Mouse (Mus musculus) lung, postnatal 10 days (tissue): ENCODE data around the gene Pcsk5.
A peak's percentile ranks its signal among the peaks of the same experiment; 100 is the strongest.

Source experiments
- DNase-seq: peaks from one replicate; pipeline ENCODE4 v3.0.0; 2021

Gene Pcsk5

DNA sequence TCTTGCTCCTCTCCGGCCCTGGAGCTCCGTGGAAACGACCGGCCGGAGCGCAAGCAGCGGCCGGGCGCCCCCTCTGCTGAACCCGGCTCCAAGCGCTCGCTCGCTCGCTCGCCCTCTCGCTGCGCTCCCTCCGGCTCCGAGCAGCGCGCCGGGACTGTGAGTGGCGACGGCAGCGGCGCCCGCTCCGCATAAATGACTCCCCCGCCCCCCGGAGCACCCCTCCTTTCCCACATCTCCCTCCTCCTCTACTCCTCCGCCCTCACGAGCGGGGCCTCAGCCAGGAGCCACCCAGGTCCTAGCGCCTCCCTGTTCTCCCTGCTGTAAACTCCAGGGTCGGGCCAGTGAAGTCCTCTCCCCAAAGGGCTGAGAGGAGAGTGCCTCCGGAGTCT is at the start of gene Pcsk5:
Gene Pcsk5, minus strand, starts transcription at position 162 of the 389 bp plus-strand sequence.
- peak; percentile 94 for DNase-seq

DNA sequence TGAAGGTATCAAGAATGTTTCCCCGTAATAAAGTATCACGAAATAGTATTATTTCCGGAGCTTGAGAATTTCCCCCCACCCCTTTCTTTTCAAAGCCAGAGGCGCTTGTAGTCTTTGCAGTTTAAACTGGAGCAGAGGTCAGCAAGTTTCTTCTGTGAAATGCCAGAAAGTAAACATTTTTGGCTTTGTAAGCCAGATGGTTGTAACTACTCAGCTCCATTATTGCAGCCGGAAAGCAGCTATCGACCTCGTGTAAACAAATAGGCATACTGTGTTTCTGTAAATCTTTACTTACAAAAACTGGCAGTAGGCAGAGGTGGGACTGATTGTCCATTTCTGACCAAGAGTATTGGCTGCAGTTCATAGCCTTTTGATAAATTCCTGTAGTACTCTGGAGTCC is 38.4 kb upstream of the Pcsk5 start:
- DNase-seq: peak; percentile 34

DNA sequence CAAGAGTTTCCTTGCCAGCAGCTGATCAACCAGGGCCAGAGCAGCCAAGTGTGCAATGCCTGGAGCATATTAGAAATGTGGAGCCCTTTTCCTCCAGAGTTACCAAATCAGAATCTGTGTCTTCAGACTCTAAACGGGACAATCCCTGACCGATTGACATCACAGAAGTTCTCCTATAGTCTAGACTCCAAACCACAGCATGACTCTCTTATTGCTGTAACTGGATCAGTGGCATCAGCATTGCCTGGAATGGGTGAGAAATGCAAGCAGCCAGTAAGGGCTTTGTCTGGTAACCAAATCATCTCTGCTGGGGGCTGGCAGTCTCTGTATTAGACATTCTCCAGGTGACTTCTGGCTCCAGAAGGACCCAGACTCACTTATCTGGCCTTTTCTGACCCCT is 37.0 kb upstream of the Pcsk5 start:
- DNase-seq: peak; percentile 28

DNA sequence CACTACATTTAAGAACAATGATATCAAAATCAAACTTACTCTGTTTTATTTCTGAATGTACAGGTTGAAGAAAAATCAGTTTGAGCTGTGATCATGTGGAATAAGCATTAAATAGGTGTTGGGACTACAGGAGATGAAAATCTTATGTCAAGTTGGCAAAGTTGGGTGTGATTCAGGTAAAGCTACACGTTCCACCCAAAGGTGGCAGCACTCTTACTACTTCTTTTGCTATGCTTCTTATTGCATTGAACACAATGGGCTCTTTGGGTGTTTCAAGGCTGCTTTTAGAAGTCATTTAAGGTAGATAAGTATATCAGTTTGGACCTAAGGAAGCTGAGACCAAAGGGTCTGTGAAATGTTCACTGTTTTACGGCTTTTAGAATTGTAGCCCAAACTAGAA is 36.3 kb upstream of the Pcsk5 start:
- DNase-seq: no peak

DNA sequence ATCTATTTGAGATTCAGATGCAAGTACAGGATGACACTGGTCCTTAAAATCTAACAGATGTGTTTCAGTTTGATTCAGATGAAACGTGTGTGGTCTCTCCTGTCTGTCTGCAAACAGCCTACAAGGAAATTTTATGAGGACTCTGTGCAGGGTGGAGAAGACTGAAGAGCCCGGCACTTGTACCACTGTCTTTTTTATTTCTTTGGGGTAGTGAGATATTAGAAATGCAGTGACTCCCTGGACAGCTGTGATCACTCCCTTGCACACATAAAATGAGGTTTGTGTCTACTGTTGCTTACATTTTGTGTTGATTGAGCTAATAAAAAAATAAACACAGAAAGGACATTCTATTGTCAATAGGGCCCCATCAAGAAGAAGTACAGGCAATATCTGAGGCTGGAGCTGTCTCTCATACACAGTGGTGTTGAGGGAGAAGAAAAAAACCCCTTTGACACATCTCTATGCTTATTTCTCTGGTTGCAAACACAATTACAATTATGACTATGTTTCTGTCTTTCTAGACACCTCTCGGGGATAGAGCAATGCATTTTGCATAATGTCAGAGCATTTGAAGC is 29.0 kb upstream of the Pcsk5 start:
- no peak for DNase-seq

DNA sequence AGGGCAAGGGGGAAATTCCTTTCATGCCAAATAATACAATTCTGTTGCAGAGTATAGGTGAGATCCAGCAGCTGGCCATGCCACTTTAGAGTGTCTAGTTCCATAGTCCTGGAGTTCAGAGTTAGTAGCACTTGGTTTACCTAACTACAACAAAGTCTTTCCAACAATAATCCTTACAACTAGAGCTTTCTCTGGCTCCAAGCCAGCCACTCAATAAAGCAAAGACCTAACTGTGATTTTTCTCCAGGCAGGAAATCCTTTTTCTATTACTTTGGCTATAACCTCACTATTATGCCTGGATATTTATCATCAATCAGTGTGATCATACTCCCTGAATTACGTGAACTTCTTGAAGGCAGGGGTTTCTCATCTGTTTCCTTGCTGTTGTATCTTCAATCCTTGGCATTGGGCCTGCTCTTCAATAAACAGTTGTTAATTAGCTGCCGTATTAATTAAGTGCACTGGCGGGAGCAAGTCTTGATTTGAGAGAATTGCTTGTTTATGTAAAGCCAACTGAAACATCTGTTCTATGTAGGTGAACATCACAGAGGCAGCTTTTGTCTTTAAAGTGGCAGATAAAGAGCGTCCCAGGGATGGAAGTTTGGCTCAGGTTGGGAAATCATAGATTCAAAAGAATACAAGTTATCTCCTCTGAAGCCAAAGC is 23.1 kb upstream of the Pcsk5 start:
- DNase-seq: no peak

DNA sequence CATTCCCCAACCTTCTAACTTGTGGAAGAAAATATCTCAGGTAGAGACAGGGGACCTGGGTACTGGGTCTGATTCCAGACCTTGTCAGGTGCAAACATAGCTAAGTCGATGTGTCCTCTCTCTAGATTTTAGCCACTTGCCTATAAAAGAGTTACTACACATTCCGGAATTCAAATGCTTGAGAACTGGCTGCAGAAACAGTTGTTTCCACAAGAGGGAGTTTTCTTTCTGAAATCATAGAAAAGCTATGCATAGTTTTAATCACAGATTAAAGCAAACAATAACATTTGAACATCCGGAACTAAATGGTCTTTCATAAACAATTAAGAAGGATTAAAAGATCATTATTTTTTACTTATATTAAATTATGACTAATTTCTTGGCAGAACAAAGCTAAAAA is 19.3 kb upstream of the Pcsk5 start:
- peak; percentile 54 for DNase-seq

DNA sequence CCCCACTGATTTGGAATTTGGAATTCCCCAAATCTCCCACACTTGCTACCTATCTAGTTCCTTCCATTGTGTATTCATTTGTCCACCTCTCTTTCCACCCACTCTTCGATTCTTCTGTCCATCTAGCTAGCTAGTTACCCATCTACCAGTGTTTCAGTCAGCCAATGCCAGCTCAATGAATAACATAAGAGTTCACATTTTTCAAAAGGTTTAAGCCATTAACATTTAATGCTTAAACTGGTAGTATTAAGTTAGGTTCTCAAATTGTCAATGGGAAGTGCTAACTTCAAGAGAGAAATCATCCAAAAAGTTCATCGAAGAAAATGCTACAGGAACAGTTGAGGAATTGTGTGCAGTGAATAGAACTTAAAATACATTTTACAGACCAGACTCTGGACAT is 11.0 kb upstream of the Pcsk5 start:
- DNase-seq: no peak

DNA sequence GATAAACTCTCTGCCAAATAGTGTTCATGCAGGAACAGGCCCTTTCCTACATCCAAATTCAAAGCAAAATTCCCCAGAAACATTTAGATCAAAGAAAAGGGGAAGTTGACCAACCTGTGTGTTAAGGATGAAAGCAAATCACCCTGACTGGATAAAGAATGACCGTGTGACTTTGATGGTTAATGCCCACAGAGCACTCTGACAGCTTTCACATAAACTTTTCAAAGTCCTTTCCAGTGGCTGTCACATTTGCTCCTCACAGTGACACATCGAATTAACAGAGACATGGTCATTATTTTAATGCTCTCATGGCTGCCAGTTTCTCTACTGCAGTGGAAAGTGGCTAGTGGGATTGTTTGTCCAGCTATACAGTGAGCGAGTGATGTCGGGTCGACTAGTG is 8.5 kb upstream of the Pcsk5 start:
- DNase-seq: no peak

DNA sequence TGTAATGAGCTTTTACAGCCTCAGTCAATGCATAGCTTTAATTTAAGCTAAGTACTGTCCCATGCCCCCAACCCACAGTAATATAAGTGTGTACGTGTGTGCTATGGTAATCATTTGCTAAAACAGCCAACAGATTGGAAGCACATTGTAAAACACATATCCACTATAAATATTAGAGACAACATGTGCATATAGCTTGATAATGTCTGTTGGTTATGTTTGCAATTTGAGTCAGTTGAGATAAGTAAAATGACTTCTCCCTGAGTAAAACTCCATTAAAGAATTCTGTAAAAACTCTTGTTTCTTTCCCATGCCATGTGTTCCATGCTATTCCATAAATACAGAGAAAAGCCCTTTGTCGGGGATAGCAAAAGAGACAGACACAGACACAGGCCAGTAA is 4.2 kb upstream of the Pcsk5 start:
- no peak for DNase-seq

DNA sequence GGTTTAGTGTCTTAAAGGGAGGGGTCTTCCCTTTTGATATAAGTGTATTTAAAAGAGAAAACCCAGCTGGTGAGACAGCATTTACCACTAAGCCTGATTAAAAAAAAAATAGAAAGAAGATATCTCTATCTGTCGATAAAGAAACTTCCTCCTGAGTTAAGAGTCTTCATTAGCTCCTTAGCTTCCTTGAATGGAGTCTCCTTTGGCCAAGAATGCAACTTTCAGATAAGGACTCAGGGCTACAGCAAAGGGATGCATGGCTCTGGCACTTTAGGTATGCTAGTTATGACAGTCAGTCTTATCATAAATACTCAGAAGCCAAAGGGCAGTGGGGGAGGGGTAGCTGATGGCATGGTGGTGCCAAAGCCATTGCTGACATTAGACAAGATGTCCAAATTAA is 2.4 kb upstream of the Pcsk5 start:
- peak; percentile 16 for DNase-seq

DNA sequence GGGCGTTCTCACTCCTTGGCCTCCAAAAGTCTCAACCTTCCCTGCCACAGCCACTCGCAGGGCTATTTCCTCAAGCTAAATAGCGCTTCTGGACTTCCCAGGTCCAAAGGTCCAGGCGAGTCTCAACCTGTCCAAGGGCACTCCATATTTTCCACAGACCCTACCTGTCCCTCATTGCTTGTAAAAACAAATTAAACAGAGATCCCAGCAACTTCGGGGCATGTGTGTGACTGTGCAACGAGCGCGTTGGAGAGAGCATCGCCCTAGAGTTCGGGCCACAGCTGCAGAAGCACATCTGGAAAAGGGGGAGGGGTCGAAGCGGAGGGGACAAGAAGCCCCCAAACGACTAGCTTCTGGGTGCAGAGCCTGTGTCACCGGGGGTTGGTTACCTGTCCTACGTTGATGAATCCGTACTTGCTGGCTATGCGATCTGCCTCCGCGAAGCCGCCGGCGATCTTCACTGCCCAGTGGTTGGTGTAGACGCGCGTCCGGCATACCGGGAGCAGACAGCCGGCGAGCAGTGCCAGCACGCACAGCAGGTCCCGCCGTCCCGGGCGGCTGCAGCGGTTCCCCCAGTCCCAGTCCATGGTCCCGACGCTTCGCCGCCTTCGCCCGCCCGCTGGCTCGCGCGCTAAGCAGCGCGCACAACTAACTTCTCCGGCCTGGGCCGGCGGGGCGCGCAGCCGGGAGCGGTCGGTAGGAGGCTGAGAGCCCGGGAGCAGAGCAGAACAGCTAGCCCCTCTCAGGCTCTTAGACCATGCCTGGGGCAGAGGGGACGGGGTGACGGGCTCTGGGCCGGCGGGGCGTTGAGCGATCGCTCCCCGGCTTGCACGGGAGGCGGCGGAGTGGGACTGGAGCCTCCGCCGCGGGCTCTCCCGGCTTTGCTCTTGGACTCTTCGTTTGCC is 614 bp downstream of the Pcsk5 start:
- peak; percentile 64 for DNase-seq

DNA sequence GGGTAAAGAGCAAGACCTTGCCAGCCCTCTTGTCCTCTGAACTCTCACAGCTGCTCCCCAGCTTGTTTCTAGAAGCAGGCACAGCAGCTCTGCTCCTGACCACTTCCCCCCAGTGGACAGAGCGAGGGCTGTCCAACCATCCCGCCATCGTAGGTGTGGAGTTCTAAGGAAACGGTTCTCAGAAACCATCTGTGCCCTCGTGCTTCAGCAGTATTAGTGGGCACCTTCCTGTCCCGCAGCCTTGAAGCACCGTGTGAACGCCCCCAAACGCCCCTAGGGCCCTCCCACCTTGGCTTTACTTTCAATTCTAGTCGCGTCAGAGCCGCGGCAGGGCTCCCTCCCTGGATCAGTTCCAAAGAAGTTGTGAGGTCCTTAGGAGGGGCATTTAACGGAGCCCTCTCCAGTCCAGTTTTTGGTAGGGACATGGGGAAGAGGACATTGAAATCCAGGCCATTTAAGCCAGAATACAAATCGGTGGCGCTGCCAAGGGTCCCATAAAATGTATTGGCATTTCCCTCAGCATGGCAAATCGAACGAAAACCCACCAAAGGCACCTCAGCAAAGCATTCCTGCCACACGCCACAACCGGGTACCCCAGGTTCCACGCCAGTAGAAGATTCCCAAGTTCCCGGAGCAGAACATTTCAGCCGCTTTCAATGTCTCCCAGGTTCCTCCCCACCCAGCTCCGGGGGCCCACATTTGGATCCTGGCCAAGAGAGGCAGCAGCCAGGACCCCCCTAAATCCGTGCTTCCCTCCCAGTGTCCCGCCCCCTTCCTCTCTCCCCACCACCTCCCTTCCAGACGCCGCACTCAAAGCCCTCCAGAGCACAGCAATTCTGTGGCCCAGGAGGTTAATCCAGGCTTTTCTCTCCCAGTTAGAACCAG is 1.5 kb downstream of the Pcsk5 start:
- peak; percentile 78 for DNase-seq

DNA sequence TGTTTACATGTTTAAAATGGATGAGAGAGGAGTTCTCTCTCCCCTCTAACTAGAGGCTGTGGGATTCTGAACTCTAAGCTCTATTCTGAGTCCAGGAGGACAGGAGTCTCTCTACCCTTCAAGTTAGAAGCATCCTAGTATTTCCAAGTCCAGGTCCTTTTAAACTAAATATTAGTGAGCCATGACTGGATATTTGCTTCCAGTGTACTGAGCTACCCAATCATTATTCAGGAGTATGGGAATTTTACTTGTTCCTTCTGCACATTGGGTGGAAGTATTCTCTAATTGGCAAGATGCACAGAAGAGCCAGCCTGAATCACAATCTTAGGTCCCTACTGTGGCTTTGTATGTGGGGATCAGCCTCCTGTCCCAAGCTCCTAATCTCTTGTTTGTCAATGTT is 2.5 kb downstream of the Pcsk5 start:
- no peak for DNase-seq

DNA sequence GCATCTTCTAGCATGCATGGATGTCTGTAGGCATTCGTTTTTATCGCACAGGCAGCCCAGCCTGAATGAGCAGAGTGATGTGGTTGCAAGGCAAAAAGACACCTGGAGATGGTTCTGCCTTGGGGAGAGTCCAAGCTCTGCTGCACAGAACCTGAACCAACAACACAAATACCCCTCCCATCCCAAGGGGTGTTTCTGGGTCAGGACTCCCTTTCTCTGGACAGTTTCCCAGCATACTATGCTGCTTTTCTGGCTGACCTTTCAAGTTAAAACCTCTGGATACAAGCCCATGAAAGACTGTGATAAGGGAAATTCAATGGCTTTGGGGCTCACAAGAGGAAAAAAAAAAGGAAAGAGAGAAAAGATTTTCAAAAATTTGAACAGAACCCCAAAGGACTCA is 6.1 kb downstream of the Pcsk5 start:
- no peak for DNase-seq

DNA sequence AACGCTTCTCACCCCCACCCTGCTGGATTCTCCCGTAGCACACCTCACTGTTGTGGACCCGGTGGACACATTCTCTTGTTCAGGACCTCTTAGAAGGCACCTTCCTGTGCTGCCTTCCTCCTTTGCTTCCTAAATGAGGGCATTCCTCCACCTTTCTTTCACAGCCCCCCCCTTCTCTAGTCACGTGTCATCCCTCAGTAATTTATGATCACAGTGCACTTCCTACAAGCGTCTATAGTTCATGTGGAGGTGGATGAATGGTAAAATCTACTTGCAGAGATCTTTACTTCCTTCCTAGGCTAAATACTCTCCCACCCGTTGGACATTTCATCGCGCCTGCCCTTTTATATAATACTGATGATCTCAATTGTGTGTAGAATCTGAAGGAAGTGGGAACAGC is 9.0 kb downstream of the Pcsk5 start:
- DNase-seq: no peak

DNA sequence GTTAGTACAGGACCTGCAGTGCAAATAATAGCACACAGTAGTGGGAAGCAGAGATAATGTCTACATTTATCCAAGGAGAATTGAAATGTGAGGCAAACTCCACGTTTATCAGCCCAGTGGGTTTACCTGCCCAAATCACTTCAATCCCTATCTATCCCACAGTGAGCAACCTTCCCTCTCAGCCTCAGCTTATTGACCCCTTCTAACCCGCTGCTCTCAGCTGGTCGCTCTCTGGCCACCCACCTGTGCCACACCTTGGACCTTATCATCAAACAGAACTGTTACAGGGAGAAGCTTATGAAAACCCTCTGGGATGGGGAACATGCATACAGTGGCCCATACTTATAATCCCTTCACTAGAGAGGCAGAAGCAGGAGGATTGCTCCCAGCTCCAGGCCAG is 10.7 kb downstream of the Pcsk5 start:
- no peak for DNase-seq

DNA sequence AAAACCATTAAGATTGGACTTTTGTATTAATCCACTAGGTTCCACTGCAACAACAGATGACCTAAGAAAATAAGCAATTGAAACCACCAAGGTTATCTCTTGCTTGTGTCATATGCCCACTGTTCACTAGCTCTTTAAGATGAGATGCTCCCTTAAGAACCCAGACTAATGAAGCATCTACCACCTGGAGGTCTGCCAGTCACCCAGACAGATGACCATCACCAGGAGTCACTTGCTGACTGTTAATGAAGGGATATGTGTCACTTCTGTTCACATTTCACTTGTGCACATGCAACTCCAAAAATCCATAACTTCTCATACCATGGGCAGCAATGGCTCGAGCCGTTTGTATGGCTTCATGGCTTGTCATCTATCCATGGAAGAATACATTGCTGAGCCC is 17.4 kb downstream of the Pcsk5 start:
- no peak for DNase-seq

DNA sequence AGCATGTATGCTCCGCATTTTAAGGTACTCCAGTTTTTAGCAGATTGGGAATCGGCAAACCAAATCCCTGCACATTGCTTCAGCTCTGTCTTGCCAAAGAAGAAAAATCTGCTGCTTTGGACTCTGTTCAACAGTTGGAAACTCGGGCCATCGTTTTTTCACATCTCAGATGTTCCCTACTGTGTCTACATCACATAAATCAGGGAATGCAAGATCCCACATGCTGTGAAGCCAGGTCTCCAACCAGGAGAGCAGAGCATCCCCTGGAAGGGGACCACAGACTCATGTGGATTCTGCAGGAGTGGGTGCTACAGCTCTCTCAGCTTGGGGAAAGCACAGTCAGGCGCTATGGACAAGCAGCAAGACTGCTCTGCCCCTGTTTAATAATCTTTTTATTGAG is 18.4 kb downstream of the Pcsk5 start:
- no peak for DNase-seq

DNA sequence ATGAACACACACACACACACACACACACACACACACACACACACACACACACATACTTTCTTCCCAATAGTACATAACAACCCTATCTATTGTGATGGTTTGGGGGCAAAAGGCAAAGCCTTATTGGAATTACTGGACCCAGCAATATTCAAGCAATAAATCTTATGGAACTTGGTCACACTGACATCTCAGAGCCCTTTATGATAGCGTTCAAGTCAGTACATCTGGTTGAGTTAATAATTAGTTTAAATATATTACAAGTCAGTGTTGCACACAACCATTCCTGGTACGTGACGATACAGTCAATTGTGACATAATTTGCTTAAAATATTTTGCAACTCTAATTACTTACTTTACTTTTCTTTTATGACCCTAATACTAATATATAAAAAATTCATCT is 22.4 kb downstream of the Pcsk5 start:
- DNase-seq: no peak

DNA sequence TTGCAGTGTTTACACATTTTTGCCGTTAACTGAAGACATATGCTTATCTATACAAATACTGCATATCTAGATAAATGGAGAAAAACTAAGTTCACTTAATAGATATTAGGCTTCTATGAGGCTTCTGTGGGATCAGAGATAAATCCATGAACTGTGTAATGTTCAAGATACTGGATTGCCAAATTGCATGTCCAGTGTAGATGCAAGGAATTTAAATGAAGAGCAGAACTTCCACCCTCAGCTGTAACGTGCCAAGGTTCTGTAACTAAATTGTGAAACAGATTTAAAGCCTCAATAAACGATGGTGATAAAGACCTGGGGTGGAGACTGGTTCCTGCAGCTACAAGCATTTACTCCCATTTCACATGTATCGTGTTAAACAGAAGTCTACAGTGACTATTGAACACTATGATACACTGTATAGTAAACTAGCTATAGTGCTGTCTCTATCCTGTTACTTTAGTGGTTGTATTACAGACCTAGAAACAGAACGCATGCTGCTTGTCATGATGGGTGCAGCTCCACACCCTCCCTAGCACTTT is 23.9 kb downstream of the Pcsk5 start:
- no peak for DNase-seq

DNA sequence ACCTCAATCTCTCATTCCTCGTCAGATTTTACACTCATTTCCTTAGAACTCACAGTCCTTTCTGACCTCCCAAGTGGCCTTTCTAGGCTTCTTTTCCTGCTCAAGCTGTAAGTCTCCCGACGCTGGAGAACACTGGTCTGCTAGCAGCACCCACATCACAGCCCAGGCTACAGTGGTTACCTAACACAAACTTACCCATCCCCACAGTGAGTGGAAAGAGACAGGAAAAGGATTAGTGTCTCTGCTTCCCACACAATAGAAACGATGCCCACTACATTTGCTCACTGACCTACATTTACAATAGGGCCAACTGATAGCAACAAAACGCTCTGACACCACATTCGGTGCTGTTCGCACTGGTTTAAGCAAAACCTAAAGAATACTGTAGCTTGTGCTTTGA is 24.8 kb downstream of the Pcsk5 start:
- DNase-seq: no peak

DNA sequence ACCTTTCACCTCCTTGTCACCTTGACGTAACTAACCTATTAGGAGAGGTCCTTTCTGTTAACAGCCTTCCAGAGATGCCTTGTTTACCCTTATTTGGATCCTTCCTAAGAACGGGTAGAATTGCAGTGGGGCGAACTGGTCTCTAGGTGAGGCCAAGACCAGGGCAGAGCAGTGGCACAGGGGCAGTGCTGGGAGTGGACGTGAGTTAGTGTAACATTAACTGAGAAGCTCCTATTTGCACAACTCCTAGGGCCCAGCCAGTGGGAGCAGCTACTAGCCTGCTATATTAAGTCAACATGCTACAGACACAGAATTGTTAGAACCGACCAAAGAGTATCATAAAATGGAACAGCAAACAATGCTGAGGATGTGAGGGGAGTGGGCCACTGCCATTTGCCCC is 30.8 kb downstream of the Pcsk5 start:
- no peak for DNase-seq
